Mouse (Mus musculus) megakaryocyte, embryonic 14.5 days (primary cell): Measurements from ENCODE around the gene Selenon. TPM values are rescaled to one million over a fixed set of nuclear protein-coding genes. Genes with fewer than 3 reads are reported as not detected.

Experiments used
- H3K27me3 ChIP-seq: replicated peaks from 2 replicates; pipeline ENCODE3; 2012; ENCODE audit warnings: inconsistent platforms
- H3K36me3 ChIP-seq: replicated peaks from 2 replicates; pipeline ENCODE3; 2012; ENCODE audit warnings: low read length, inconsistent platforms, mixed read lengths
- H3K4me1 ChIP-seq: 2 replicates; pipeline ENCODE4 v1.6.1; 2012; ENCODE audit warnings: inconsistent platforms
- H3K4me3 ChIP-seq: replicated peaks from 2 replicates; pipeline ENCODE3; 2012; ENCODE audit warnings: moderate library complexity, mild to moderate bottlenecking, inconsistent platforms
- H3K9me3 ChIP-seq: 2 replicates; pipeline ENCODE4 v1.6.1; 2012; ENCODE audit warnings: inconsistent platforms
- FLI1 ChIP-seq: IDR thresholded peaks from 2 replicates; pipeline ENCODE4 v1.6.1; 2012; ENCODE audit warnings: low read length, inconsistent platforms, mixed read lengths
- GATA1 ChIP-seq: IDR thresholded peaks from 3 replicates; pipeline ENCODE4 v1.6.1; 2012; ENCODE audit warnings: mixed read lengths, low read length, inconsistent platforms, borderline replicate concordance
- polyA plus RNA-seq: library from polyadenylated mRNA; stranded (reverse); fragments of >175 nt; gene quantifications from 2 replicates; pipeline ENCODE4 v1.2.3, GENCODE M21; 2012; ENCODE audit warnings: low replicate concordance; ENCODE audit not compliant: insufficient read depth

Gene Selenon
- polyA plus RNA-seq, 1 experiment, result 9.1 TPM

GRCm38 (mm10) chr4:134579620-134580019 lies 27.7 kb upstream of the Selenon start:
- Histone ChIP-seq H3K4me1 (no peaks in the 10 kb centered on the region), H3K4me3 (no peak overlapping the region), H3K36me3 (no peaks in the 10 kb centered on the region), H3K27me3 (peaks cover 92% of the 10 kb centered on the region), H3K9me3 (no peaks in the 10 kb centered on the region; the same call in 1 of the 2 replicates)
- no peak for TF ChIP-seq FLI1
- no peak for TF ChIP-seq GATA1

- Histone ChIP-seq H3K4me3 (no peak overlapping the region), H3K4me1 (no peaks in the 10 kb centered on the region), H3K36me3 (no peaks in the 10 kb centered on the region), H3K27me3 (peaks cover 92% of the 10 kb centered on the region), H3K9me3 (peaks cover 4% of the 10 kb centered on the region)
- TF ChIP-seq FLI1, result no peak
- TF ChIP-seq GATA1, result no peak
Measured at GRCm38 (mm10) chr4:134579212-134579611, 27.2 kb upstream of the Selenon start.

DNA sequence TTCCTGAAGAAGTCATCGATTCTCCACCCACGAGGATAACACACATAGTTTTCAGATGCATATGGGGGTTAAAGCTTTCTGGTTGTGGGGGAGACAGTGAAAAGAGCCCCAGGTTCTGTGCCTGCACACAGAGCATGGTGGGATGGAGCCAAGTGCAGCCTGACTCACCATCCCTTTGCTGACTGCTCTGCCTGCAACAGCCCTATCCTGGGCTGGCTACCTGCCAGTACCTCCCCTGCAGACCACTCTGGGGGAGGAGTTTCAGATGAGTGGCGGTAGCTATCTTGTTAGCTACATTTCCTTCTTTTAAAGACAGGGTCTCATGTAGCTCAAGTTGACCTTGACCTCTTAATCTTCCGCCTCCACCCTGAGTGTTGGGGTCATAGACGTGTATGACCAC lies 26.4 kb upstream of the Selenon start:
- Histone ChIP-seq H3K4me1 (no peaks in the 10 kb centered on the region), H3K4me3 (no peak overlapping the region), H3K9me3 (peaks cover 5% of the 10 kb centered on the region), H3K27me3 (peaks cover 84% of the 10 kb centered on the region), H3K36me3 (no peaks in the 10 kb centered on the region)
- no peak for TF ChIP-seq GATA1
- no peak for TF ChIP-seq FLI1

- Histone ChIP-seq H3K27me3 (peaks cover 82% of the 10 kb centered on the region), H3K36me3 (no peaks in the 10 kb centered on the region), H3K9me3 (peaks cover 11% of the 10 kb centered on the region), H3K4me1 (no peaks in the 10 kb centered on the region), H3K4me3 (no peak overlapping the region)
- TF ChIP-seq GATA1, result no peak
- no peak for TF ChIP-seq FLI1
Measured at GRCm38 (mm10) chr4:134577281-134577680, 25.3 kb upstream of the Selenon start.

GRCm38 (mm10) chr4:134575486-134575885 lies 23.5 kb upstream of the Selenon start:
- no peaks in the 10 kb centered on the region for H3K4me1 ChIP-seq
- H3K9me3 ChIP-seq, result peaks cover 11% of the 10 kb centered on the region
- no peak overlapping the region for H3K4me3 ChIP-seq
- peaks cover 81% of the 10 kb centered on the region for H3K27me3 ChIP-seq
- TF ChIP-seq GATA1, result no peak
- TF ChIP-seq FLI1, result no peak
- H3K36me3 ChIP-seq, result no peaks in the 10 kb centered on the region

- Histone ChIP-seq H3K36me3 (no peaks in the 10 kb centered on the region), H3K27me3 (peaks cover 80% of the 10 kb centered on the region), H3K4me1 (peaks cover 6% of the 10 kb centered on the region), H3K4me3 (no peak overlapping the region), H3K9me3 (peaks cover 15% of the 10 kb centered on the region)
- TF ChIP-seq FLI1 (no peak), GATA1 (no peak)
Measured at GRCm38 (mm10) chr4:134572449-134573300, 20.7 kb upstream of the Selenon start.

- Histone ChIP-seq H3K36me3 (no peaks in the 10 kb centered on the region), H3K27me3 (peaks cover 75% of the 10 kb centered on the region), H3K4me3 (no peak overlapping the region), H3K9me3 (peaks cover 22% of the 10 kb centered on the region), H3K4me1 (peaks cover 6% of the 10 kb centered on the region)
- TF ChIP-seq GATA1, result no peak
- TF ChIP-seq FLI1, result no peak
Measured at GRCm38 (mm10) chr4:134570704-134571451, 18.9 kb upstream of the Selenon start.

DNA sequence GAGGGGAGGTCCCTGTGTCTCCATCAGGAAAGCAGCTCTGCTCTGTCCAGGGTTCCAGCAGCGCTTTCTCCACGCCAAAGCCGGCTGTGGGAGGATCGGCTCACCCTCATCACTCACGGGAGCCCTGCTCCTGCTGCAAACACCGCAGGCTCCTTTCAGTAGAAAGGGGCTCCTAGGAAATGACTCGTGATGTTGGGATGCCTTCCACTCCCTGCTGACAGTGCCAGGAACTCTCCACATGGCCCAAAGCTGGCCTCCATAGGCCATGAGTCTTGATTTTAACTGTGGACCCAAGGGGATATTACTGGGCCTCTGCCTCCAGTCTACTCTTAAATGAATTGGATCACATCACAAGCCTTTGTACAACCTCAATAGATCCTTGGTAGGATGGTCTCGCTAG lies 17.9 kb upstream of the Selenon start:
- peaks cover 4% of the 10 kb centered on the region for H3K36me3 ChIP-seq
- peaks cover 6% of the 10 kb centered on the region for H3K4me1 ChIP-seq
- peaks cover 33% of the 10 kb centered on the region for H3K9me3 ChIP-seq
- TF ChIP-seq FLI1 (no peak), GATA1 (no peak)
- peaks cover 71% of the 10 kb centered on the region for H3K27me3 ChIP-seq
- H3K4me3 ChIP-seq, result no peak overlapping the region

DNA sequence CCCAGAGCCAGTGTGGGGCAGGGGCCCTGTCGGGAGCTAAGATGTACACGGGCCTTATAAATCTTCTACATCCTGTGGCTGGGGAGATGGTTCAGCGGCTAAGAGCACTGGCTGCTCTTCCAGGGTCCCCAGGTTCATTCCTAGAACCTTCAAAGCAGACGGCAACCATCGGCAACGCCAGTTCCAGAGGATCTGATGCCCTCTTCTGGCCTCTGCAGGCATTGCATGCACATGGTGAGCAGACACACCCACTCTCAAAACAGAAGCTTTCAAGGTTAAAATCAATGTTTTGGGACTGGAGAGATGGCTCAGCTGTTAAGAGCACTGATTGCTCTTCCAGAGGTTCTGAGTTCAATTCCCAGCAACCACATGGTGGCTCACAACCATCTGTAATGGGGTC lies 17.2 kb upstream of the Selenon start:
- TF ChIP-seq GATA1 (no peak), FLI1 (no peak)
- Histone ChIP-seq H3K36me3 (peaks cover 4% of the 10 kb centered on the region), H3K27me3 (peaks cover 71% of the 10 kb centered on the region), H3K4me1 (peaks cover 6% of the 10 kb centered on the region), H3K9me3 (peaks cover 34% of the 10 kb centered on the region), H3K4me3 (no peak overlapping the region)
